Mouse (Mus musculus) c-Kit-positive CD71-negative TER-119-negative erythroid progenitor cells, embryonic 14.5 days (primary cell): ENCODE measurements around the gene Pnpla7.
"Not testable (repeated sequence)": the region's sequence is repeated elsewhere in the genome, so short reads cannot be mapped to it uniquely, and the experiment has no call there.

Experiments used
- DNase-seq: peaks from one replicate; pipeline ENCODE4 v3.0.0-alpha.2; 2013; ENCODE audit warnings: low read depth

Gene Pnpla7

GRCm38 (mm10) chr2:24975704-24976297, at the start of gene Pnpla7:
Pnpla7 (plus strand) TSS chr2:24976033.
- DNase-seq: peak; percentile 90

GRCm38 (mm10) chr2:24926345-24926964, 49.4 kb upstream of the Pnpla7 start:
- DNase-seq: no peak

- no peak for DNase-seq
These were observed 48.9 kb upstream of the Pnpla7 start for GRCm38 (mm10) chr2:24926965-24927358.

- DNase-seq: no peak
These were observed 47.9 kb upstream of the Pnpla7 start for GRCm38 (mm10) chr2:24927810-24928479.

GRCm38 (mm10) chr2:24929119-24929518, 46.7 kb upstream of the Pnpla7 start:
- no peak for DNase-seq

GRCm38 (mm10) chr2:24929593-24929992, 46.2 kb upstream of the Pnpla7 start:
- no peak for DNase-seq

- DNase-seq: no peak
These were observed 41.3 kb upstream of the Pnpla7 start for GRCm38 (mm10) chr2:24934441-24934963.

GRCm38 (mm10) chr2:24935057-24935796, 40.6 kb upstream of the Pnpla7 start, which contains the start of gene Arrdc1:
Arrdc1 (minus strand) TSS chr2:24935252.
- DNase-seq: peak; percentile 98

- no peak for DNase-seq
These were observed 33.7 kb upstream of the Pnpla7 start for GRCm38 (mm10) chr2:24942092-24942491.

GRCm38 (mm10) chr2:24944304-24944703, 31.5 kb upstream of the Pnpla7 start:
- not testable (repeated sequence) for DNase-seq

- DNase-seq: peak; percentile 94
These were observed 26.2 kb upstream of the Pnpla7 start, which contains the start of gene Zmynd19 for GRCm38 (mm10) chr2:24949421-24950188. Zmynd19 (plus strand) TSS chr2:24949792.

GRCm38 (mm10) chr2:24950189-24950535, 25.7 kb upstream of the Pnpla7 start:
- no peak for DNase-seq

GRCm38 (mm10) chr2:24952537-24953055, 23.2 kb upstream of the Pnpla7 start:
- DNase-seq: no peak

- DNase-seq: no peak
These were observed 14.9 kb upstream of the Pnpla7 start for GRCm38 (mm10) chr2:24960910-24961309.

GRCm38 (mm10) chr2:24962304-24963000, 13.4 kb upstream of the Pnpla7 start, which contains the start of gene Dph7:
Dph7 (plus strand) TSS chr2:24962400.
- DNase-seq: peak; percentile 89

- DNase-seq: no peak
These were observed 5.4 kb upstream of the Pnpla7 start for GRCm38 (mm10) chr2:24970386-24970785.

- not testable (repeated sequence) for DNase-seq
These were observed 1.4 kb upstream of the Pnpla7 start for GRCm38 (mm10) chr2:24974452-24974851.

- peak; percentile 93 for DNase-seq
These were observed 728 bp upstream of the Pnpla7 start, which contains the start of gene Mrpl41 for GRCm38 (mm10) chr2:24974906-24975703. Mrpl41 (minus strand) TSS chr2:24975098.

- no peak for DNase-seq
These were observed 1.1 kb downstream of the Pnpla7 start for GRCm38 (mm10) chr2:24976960-24977359.

GRCm38 (mm10) chr2:24987762-24988161, 11.9 kb downstream of the Pnpla7 start:
- no peak for DNase-seq
